Mouse (Mus musculus) C2C12 (cell line): ENCODE data around the gene Gm11627.

Experiments
- CTCF ChIP-seq: IDR thresholded peaks from one replicate; pipeline ENCODE4 v1.5.1; 2011; ENCODE audit not compliant: control insufficient read depth, insufficient read depth, insufficient read length
- MYOD1 ChIP-seq: IDR thresholded peaks from one replicate; pipeline ENCODE4 v1.6.1; 2011; ENCODE audit warnings: low read depth; ENCODE audit not compliant: control insufficient read depth, insufficient read length
- MYOG ChIP-seq: IDR thresholded peaks from one replicate; pipeline ENCODE4 v1.6.1; 2011; ENCODE audit not compliant: control insufficient read depth, insufficient read length; ENCODE audit errors: extremely low read depth

GRCm38 (mm10) chr11:102605553-102606416 lies 26.5 kb upstream of the Gm11627 start:
- TF ChIP-seq MYOG = no peak
- no peak for TF ChIP-seq CTCF
- no peak for TF ChIP-seq MYOD1
